Mouse (Mus musculus): ENCODE results near the gene Tmem184b.

- TF ChIP-seq CTCF (IDR thresholded peaks at IDR 0.05; ENCODE audit: control insufficient read depth, insufficient read depth, low read length) (no peak), POLR2A (IDR thresholded peaks at IDR 0.05; ENCODE audit: borderline replicate concordance, control insufficient read depth, low read depth, low read length) (no peak)
These were observed 14.0 kb upstream of the Tmem184b start for GRCm38 (mm10) chr15:79417379-79417778.

Measured in bone marrow, adult 2 months (tissue).